Comparison of ENCODE assay signal across 30 mouse cellular contexts in the genomic region with DNA sequence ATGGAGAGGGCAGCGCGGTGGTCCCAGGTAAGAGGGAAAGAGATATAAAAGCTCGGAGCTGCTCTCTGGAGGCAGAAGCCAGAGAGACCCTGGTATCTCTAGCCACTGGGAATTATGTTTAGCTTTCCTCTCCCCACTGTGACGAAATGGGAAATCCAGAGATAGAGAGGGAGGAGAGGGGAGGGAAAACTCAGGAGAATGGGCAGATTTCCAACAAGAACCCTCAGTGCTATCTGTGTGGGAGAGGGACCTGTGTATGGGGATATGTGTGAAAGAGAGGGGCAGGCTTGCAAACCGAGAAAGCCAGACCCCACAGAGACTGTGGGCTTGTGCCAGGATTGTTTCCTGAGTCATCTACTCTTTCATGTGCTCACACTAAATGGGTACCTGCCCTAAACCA.
A peak's percentile ranks its signal among the peaks of the same experiment; 100 is the strongest.
DNase-seq lines count a peak whose midpoint lies in the region; ATAC-seq and TF ChIP-seq lines count a peak whose summit lies in the region.
"Had no signal": no experiment of that assay in that cellular context is flagged by ENCODE, and none has a peak within 500 bp of the region (broad histone marks: within the 10 kb centered on the region; RNA-seq: fewer than 3 reads in every experiment).

No protein-coding gene starts in this region.

- peaks cover 15% of the 10 kb centered on the region for H3K4me1 ChIP-seq in heart, embryonic 11.5 days (ENCODE audit: control insufficient read depth, insufficient read depth, low read length)
- H3K4me1 ChIP-seq in heart, embryonic 14.5 days (ENCODE audit: control insufficient read depth in 2 of 2, insufficient read depth in 2 of 2, low read length in 2 of 2): peaks cover 14 to 30% of the 10 kb centered on the region in 2 experiments
- peaks cover 12% of the 10 kb centered on the region for H3K4me1 ChIP-seq in heart, postnatal 0 days (ENCODE audit: control insufficient read depth, insufficient read depth)
- H3K4me1 ChIP-seq in neural tube, embryonic 13.5 days (replicated peaks): peaks cover 15% of the 10 kb centered on the region
- H3K4me1 ChIP-seq in neural tube, embryonic 15.5 days: 0 out of 2 replicates have a peak, but pooled peaks cover 17% of the 10 kb centered on the region
- H3K4me1 ChIP-seq: embryonic facial prominence, embryonic 12.5 days; embryonic facial prominence, embryonic 15.5 days; intestine, embryonic 15.5 days had no signal

- TF ChIP-seq CTCF in heart, postnatal 0 days (IDR thresholded peaks at IDR 0.05; ENCODE audit: low read depth): no peak

- TF ChIP-seq EP300 in heart, postnatal 0 days (IDR thresholded peaks at IDR 0.05; ENCODE audit: low read depth): no peak

- ATAC-seq in heart, embryonic 11.5 days (replicated peaks; ENCODE audit: insufficient number of reproducible peaks, low FRiP score, low TSS enrichment): 0 out of 2 replicates have a peak, but pooled peaks have one; percentile 42
- 0 out of 2 replicates have a peak, but pooled peaks have one; percentile 46 for ATAC-seq in heart, embryonic 14.5 days (ENCODE audit: insufficient number of reproducible peaks, insufficient read depth, low FRiP score, low read depth)
- no peak for ATAC-seq in heart, postnatal 0 days (ENCODE audit: insufficient read depth, low read depth)
- no peak for ATAC-seq in neural tube, embryonic 13.5 days (ENCODE audit: low read depth)
- no peak for ATAC-seq in neural tube, embryonic 15.5 days (ENCODE audit: low FRiP score)
- ATAC-seq: forebrain, embryonic 14.5 days; forebrain, postnatal 0 days; hindbrain, embryonic 16.5 days; intestine, embryonic 15.5 days; Patski had no signal

- H3K9ac ChIP-seq in heart, embryonic 11.5 days (ENCODE audit: low read depth, low read length): no peak overlapping the region
- 0 out of 2 replicates have a peak overlapping the region, but pooled peaks have one; percentile 41 for H3K9ac ChIP-seq in heart, embryonic 14.5 days (ENCODE audit: low read length)
- no peak overlapping the region for H3K9ac ChIP-seq in heart, postnatal 0 days (replicated peaks; ENCODE audit: low read depth, low read length)
- no peak overlapping the region for H3K9ac ChIP-seq in neural tube, embryonic 13.5 days
- H3K9ac ChIP-seq in neural tube, embryonic 15.5 days (replicated peaks): no peak overlapping the region
- H3K9ac ChIP-seq: embryonic facial prominence, embryonic 12.5 days; embryonic facial prominence, embryonic 15.5 days; forebrain, postnatal 0 days; hindbrain, embryonic 13.5 days; intestine, embryonic 15.5 days had no signal

- no peak overlapping the region for H3K4me3 ChIP-seq in heart, embryonic 11.5 days (ENCODE audit: low read depth, low read length)
- H3K4me3 ChIP-seq in heart, embryonic 14.5 days (ENCODE audit: control insufficient read depth in 1 of 2, insufficient read depth in 1 of 2, low read depth in 1 of 2, low read length in 2 of 2): no peak overlapping the region
- no peak overlapping the region for H3K4me3 ChIP-seq in heart, postnatal 0 days (ENCODE audit: low read depth, low read length)
- no peak overlapping the region for H3K4me3 ChIP-seq in neural tube, embryonic 13.5 days
- H3K4me3 ChIP-seq in neural tube, embryonic 15.5 days (replicated peaks): no peak overlapping the region
- H3K4me3 ChIP-seq: embryonic facial prominence, embryonic 12.5 days; embryonic facial prominence, embryonic 15.5 days; gastrocnemius, adult 2 months; hindbrain, embryonic 10.5 days; hindbrain, embryonic 13.5 days; intestine, embryonic 15.5 days had no signal

- no peaks in the 10 kb centered on the region for H3K27me3 ChIP-seq in heart, embryonic 11.5 days (ENCODE audit: control insufficient read depth, insufficient read depth, low read length)
- no peaks in the 10 kb centered on the region for H3K27me3 ChIP-seq in heart, embryonic 14.5 days (ENCODE audit: control insufficient read depth, insufficient read depth, low read length)
- no peaks in the 10 kb centered on the region for H3K27me3 ChIP-seq in heart, postnatal 0 days (ENCODE audit: control insufficient read depth, insufficient read depth, low read length)
- no peaks in the 10 kb centered on the region for H3K27me3 ChIP-seq in neural tube, embryonic 13.5 days
- no peaks in the 10 kb centered on the region for H3K27me3 ChIP-seq in neural tube, embryonic 15.5 days (replicated peaks)
- H3K27me3 ChIP-seq: CH12.LX; embryonic facial prominence, embryonic 12.5 days; embryonic facial prominence, embryonic 15.5 days; hindbrain, embryonic 13.5 days; intestine, embryonic 15.5 days; Patski had no signal

- no peaks in the 10 kb centered on the region for H3K36me3 ChIP-seq in heart, embryonic 11.5 days (ENCODE audit: control insufficient read depth, insufficient read depth, low read length)
- no peaks in the 10 kb centered on the region for H3K36me3 ChIP-seq in heart, embryonic 14.5 days (ENCODE audit: control insufficient read depth, insufficient read depth, low read length)
- no peaks in the 10 kb centered on the region for H3K36me3 ChIP-seq in heart, postnatal 0 days (replicated peaks; ENCODE audit: control insufficient read depth, insufficient read depth, low read length)
- H3K36me3 ChIP-seq in neural tube, embryonic 13.5 days: no peaks in the 10 kb centered on the region
- no peaks in the 10 kb centered on the region for H3K36me3 ChIP-seq in neural tube, embryonic 15.5 days
- H3K36me3 ChIP-seq: embryonic facial prominence, embryonic 12.5 days; embryonic facial prominence, embryonic 15.5 days; G1E; hindbrain, embryonic 10.5 days; hindbrain, embryonic 13.5 days; intestine, embryonic 15.5 days had no signal

- no peaks in the 10 kb centered on the region for H3K9me3 ChIP-seq in heart, embryonic 11.5 days (replicated peaks; ENCODE audit: control insufficient read depth, low read length)
- no peaks in the 10 kb centered on the region for H3K9me3 ChIP-seq in heart, embryonic 14.5 days (ENCODE audit: control insufficient read depth, low read length)
- H3K9me3 ChIP-seq in heart, postnatal 0 days (replicated peaks; ENCODE audit: control insufficient read depth, low read length): no peaks in the 10 kb centered on the region
- H3K9me3 ChIP-seq in neural tube, embryonic 13.5 days: no peaks in the 10 kb centered on the region
- H3K9me3 ChIP-seq in neural tube, embryonic 15.5 days (replicated peaks): no peaks in the 10 kb centered on the region
- H3K9me3 ChIP-seq: embryonic facial prominence, embryonic 12.5 days; embryonic facial prominence, embryonic 15.5 days; G1E; hindbrain, embryonic 10.5 days; hindbrain, embryonic 13.5 days; intestine, embryonic 15.5 days had no signal

- no peak for DNase-seq in heart, adult 8-10 months (ENCODE audit: low spot score)
- no peak for DNase-seq in heart, postnatal 25 days (ENCODE audit: low spot score)
- DNase-seq in heart, postnatal 0 days (ENCODE audit: low spot score): peak; percentile 65
- no peak for DNase-seq in heart, adult 9 months (ENCODE audit: low spot score in 2 of 2)
- DNase-seq: adrenal gland, postnatal 10 days; adrenal gland, postnatal 36 days; B cell, adult 2 months; cerebellum, adult 11 months; cerebellum, adult 2 months; cerebellum, adult 9-11 months; cerebellum, postnatal 25 days; forebrain, postnatal 0 days; gastrocnemius, adult 2 months; gastrocnemius, postnatal 14 days; kidney, adult 11 months; kidney, adult 8-10 months had no signal

- intact Hi-C loops in heart, postnatal 25 days (cut with DNase I): no loop called here

- 55% methylated on average over 5 of the region's 5 CpGs for WGBS in heart, embryonic 11.5 days (ENCODE audit: insufficient replicate concordance)
- WGBS in heart, embryonic 14.5 days: 25% methylated on average over 5 of the region's 5 CpGs
- WGBS in heart, postnatal 0 days: 24% methylated on average over 5 of the region's 5 CpGs
- WGBS in neural tube, embryonic 13.5 days: 85% methylated on average over 5 of the region's 5 CpGs
- 76% methylated on average over 5 of the region's 5 CpGs for WGBS in neural tube, embryonic 15.5 days

- peak overlapping the region; percentile 50; the same call in 1 of the 2 replicates for H3K27ac ChIP-seq in heart, embryonic 11.5 days (ENCODE audit: low read depth, low read length)
- peak overlapping the region; percentile 26 to 86 for H3K27ac ChIP-seq in heart, embryonic 14.5 days (replicated peaks in 1 of 2; ENCODE audit: control insufficient read depth in 1 of 2, insufficient read depth in 1 of 2, low read depth in 2 of 2, low read length in 2 of 2)
- peak overlapping the region; percentile 77 for H3K27ac ChIP-seq in heart, postnatal 0 days (ENCODE audit: low read depth)
- H3K27ac ChIP-seq in neural tube, embryonic 13.5 days (replicated peaks): 0 out of 2 replicates have a peak overlapping the region, but pooled peaks have one; percentile 52
- no peak overlapping the region for H3K27ac ChIP-seq in neural tube, embryonic 15.5 days (replicated peaks)
- H3K27ac ChIP-seq: embryonic facial prominence, embryonic 12.5 days; embryonic facial prominence, embryonic 15.5 days; gastrocnemius, adult 2 months; hindbrain, embryonic 10.5 days; hindbrain, embryonic 13.5 days; intestine, embryonic 15.5 days had no signal

- no peak overlapping the region for H3K4me2 ChIP-seq in heart, embryonic 11.5 days
- H3K4me2 ChIP-seq in heart, embryonic 14.5 days (ENCODE audit: low read length): peak overlapping the region; percentile 34; the same call in 1 of the 2 replicates
- no peak overlapping the region for H3K4me2 ChIP-seq in heart, postnatal 0 days (ENCODE audit: low read depth, low read length)
- H3K4me2 ChIP-seq in neural tube, embryonic 13.5 days: no peak overlapping the region
- H3K4me2 ChIP-seq in neural tube, embryonic 15.5 days: no peak overlapping the region
- H3K4me2 ChIP-seq: embryonic facial prominence, embryonic 12.5 days; embryonic facial prominence, embryonic 15.5 days; hindbrain, embryonic 13.5 days; intestine, embryonic 15.5 days had no signal

Comparison
In these comparisons a context has a peak if more than half of its experiments do, and no peak if none do; other contexts are left out.
1. ATAC-seq: peak in heart, embryonic 11.5 days (single experiment) and heart, embryonic 14.5 days (single experiment); none in heart, postnatal 0 days (single experiment), neural tube, embryonic 13.5 days (single experiment) and neural tube, embryonic 15.5 days (single experiment).